In the genomic region with DNA sequence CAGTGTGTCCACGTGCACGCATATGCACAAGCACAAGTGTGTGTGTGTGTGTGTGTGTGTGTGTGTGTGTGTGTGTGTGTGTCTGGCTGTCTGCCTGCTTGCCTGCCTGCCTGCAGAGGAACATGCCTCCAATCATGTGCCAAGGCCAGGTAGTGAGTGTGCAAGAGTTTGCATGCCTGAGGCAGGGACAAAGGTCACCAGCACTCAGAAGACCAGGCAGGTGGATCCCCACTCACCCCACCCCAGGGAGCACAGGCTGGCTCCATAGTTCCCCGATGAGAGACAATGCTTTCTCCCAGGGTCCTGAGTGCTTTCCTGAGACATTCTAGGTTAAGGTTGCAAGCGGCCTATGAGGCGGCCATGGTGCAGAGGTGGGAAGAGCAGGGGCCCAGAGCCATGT, we compare ENCODE assay signal across 36 mouse cellular contexts. TPM values are rescaled to one million over a fixed set of nuclear protein-coding genes. Genes with fewer than 3 reads are reported as not detected.
"Had no signal": no experiment of that assay in that cellular context is flagged by ENCODE, and none has a peak within 500 bp of the region (broad histone marks: within the 10 kb centered on the region; RNA-seq: fewer than 3 reads in every experiment).

No protein-coding gene starts in this region.

- H3K4me3 ChIP-seq: heart, adult 2 months; heart, embryonic 13.5 days; heart, embryonic 15.5 days; hindbrain, embryonic 10.5 days; hindbrain, embryonic 12.5 days; limb, embryonic 13.5 days; limb, embryonic 15.5 days; liver, embryonic 12.5 days had no signal

- H3K27ac ChIP-seq: heart, adult 2 months; heart, embryonic 13.5 days; heart, embryonic 15.5 days; hindbrain, embryonic 12.5 days; hindbrain, embryonic 14.5 days; limb, embryonic 13.5 days; limb, embryonic 15.5 days; liver, embryonic 12.5 days had no signal

- ATAC-seq: forebrain, postnatal 0 days; hindbrain, embryonic 16.5 days; inflammation-experienced regulatory T-cells, adult 6 months; liver, embryonic 12.5 days had no signal

- DNase-seq: forebrain, postnatal 0 days; gastrocnemius, postnatal 14 days; gastrocnemius, postnatal 36 days; heart, adult 2 months; heart, postnatal 4 days; kidney, adult 11 months; kidney, adult 2 months; kidney, postnatal 14 days; kidney, postnatal 36 days; layer of hippocampus, adult 9-11 months; layer of hippocampus, postnatal 36 days; left cerebral cortex, postnatal 4 days had no signal

- H3K4me2 ChIP-seq: heart, embryonic 11.5 days; heart, embryonic 13.5 days; heart, embryonic 15.5 days; hindbrain, embryonic 12.5 days; hindbrain, embryonic 14.5 days; limb, embryonic 13.5 days; limb, embryonic 15.5 days; liver, embryonic 12.5 days had no signal

- H3K27me3 ChIP-seq: heart, embryonic 13.5 days; heart, embryonic 15.5 days; hindbrain, embryonic 12.5 days; limb, embryonic 13.5 days; limb, embryonic 15.5 days; liver, embryonic 12.5 days had no signal

- H3K9me3 ChIP-seq: heart, embryonic 15.5 days; limb, embryonic 15.5 days had no signal

- H3K9ac ChIP-seq: forebrain, postnatal 0 days; heart, embryonic 13.5 days; heart, embryonic 15.5 days; hindbrain, embryonic 12.5 days; hindbrain, embryonic 14.5 days; limb, embryonic 13.5 days; limb, embryonic 15.5 days; liver, embryonic 12.5 days had no signal

RNA-seq across cellular contexts. Expression of gene Grifin, which starts 59.4 kb away (rescaled TPM):
- total RNA-seq: forebrain, postnatal 0 days; gastrocnemius, adult 18-20 months; gastrocnemius, adult 8-10 months; gastrocnemius, postnatal 14 days; gastrocnemius, postnatal 36 days; heart, adult 2 months; heart, postnatal 25 days; heart, postnatal 4 days; layer of hippocampus, adult 18-20 months; layer of hippocampus, postnatal 14 days; left cerebral cortex, adult 18-20 months; left cerebral cortex, postnatal 10 days; left cerebral cortex, postnatal 25 days; left cerebral cortex, postnatal 4 days had no signal
- polyA plus RNA-seq: gonadal fat pad, adult 2 months; heart, adult 2 months; heart, embryonic 13.5 days; heart, embryonic 15.5 days; heart, postnatal 0 days; hindbrain, embryonic 10.5 days; hindbrain, embryonic 12.5 days; hindbrain, embryonic 14.5 days; kidney, adult 2 months; kidney, embryonic 14.5 days; large intestine, adult 2 months; limb, embryonic 11.5 days; limb, embryonic 13.5 days; limb, embryonic 15.5 days had no signal
